Mouse (Mus musculus) intestine, embryonic 14.5 days (tissue): Measurements from ENCODE around the gene Pgap2. TPM values are rescaled to one million over a fixed set of nuclear protein-coding genes. Genes with fewer than 3 reads are reported as not detected.

Experiments used
- ATAC-seq: fragments of 200-750 bp; cut with Nextera tagmentation; replicated peaks from 2 replicates; pipeline ENCODE4 v1.8.0; 2017; ENCODE audit warnings: low read depth, moderate number of reproducible peaks, moderate TSS enrichment, moderate library complexity; ENCODE audit not compliant: low FRiP score, low TSS enrichment
- DNase-seq: peaks from one replicate; pipeline ENCODE4 v3.0.0-alpha.2; 2018; ENCODE audit warnings: low spot score
- H3K27ac ChIP-seq: fragments of 300-500 bp; sonication (generic); 2 replicates; pipeline ENCODE4 v1.5.1; 2014; ENCODE audit warnings: low read depth, mild to moderate bottlenecking, control low read depth
- H3K27me3 ChIP-seq: fragments of 300-500 bp; sonication (generic); replicated peaks from 2 replicates; pipeline ENCODE4 v1.6.1; 2014; ENCODE audit warnings: low read length, control low read depth; ENCODE audit not compliant: control insufficient read depth, insufficient read depth
- H3K36me3 ChIP-seq: fragments of 300-500 bp; sonication (generic); 2 replicates; pipeline ENCODE4 v1.6.1; 2014; ENCODE audit warnings: low read length, control low read depth; ENCODE audit not compliant: control insufficient read depth, insufficient read depth
- H3K4me1 ChIP-seq: fragments of 300-500 bp; sonication (generic); replicated peaks from 2 replicates; pipeline ENCODE4 v1.6.1; 2014; ENCODE audit warnings: low read length, control low read depth, mixed read lengths; ENCODE audit not compliant: control insufficient read depth, insufficient read depth
- H3K4me2 ChIP-seq: fragments of 300-500 bp; sonication (generic); 2 replicates; pipeline ENCODE4 v1.6.1; 2014; ENCODE audit warnings: low read length
- H3K4me3 ChIP-seq: fragments of 300-500 bp; sonication (generic); 2 replicates; pipeline ENCODE4 v1.5.1; 2014; ENCODE audit warnings: low read depth, low read length, control low read depth, mixed read lengths
- H3K9ac ChIP-seq: fragments of 300-500 bp; sonication (generic); 2 replicates; pipeline ENCODE4 v1.6.1; 2014; ENCODE audit warnings: mild to moderate bottlenecking, low read length
- H3K9me3 ChIP-seq: fragments of 300-500 bp; sonication (generic); 2 replicates; pipeline ENCODE4 v1.6.1; 2016; ENCODE audit warnings: low read length, control low read depth; ENCODE audit not compliant: control insufficient read depth
- WGBS: fragments of 180-500 bp; shearing (Covaris S2); extraction: QIAGEN DNeasy Blood & Tissue Kit; methylation state at CpG from one replicate; pipeline ENCODE4 v1.1.7; 2014; 5-methylcytosine and 5-hydroxymethylcytosine counted together
- polyA plus RNA-seq: library from polyadenylated mRNA; unstranded; fragments of >200 nt; fragmentation: Nextera tagmentation; extraction: Ambion mirVana; gene quantifications from 2 replicates; pipeline ENCODE4 v1.2.1, GENCODE M21; 2014

Pgap2 gene
- polyA plus RNA-seq, 1 experiment from 2014 or later = 88.9 TPM

DNA sequence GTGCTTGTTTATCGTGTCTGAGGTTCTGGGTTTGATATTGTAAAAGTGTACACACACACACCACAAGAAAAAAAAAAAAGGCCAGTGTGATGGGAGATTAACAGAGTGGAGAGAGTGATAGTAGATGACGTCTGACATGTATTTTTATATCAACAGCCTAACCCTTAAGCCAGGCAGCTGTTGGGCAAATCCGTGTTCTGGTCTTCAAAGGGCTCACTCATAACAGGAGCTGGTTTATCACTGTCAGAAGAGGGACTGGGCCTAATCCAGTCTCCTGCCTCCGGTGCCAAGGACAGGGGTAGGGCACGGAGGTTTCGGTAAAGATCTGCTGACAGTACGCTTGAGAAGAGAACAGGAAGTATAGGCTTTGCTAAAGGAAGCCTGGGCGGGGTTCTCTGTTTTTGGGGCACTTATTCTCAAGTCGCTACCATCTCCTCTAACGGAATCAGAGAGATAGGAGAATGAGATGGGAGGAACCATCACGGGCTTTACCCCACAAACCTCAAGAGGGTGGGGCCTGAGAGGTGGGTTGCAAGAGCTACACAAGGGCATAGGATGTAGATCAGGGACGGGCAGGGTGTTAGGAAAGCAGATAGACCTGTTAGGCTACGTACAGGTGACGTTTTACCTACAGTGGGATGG, 56.5 kb downstream of the Pgap2 start:
- Histone ChIP-seq H3K36me3 (no peaks in the 10 kb centered on the region), H3K27ac (no peak overlapping the region), H3K4me1 (no peaks in the 10 kb centered on the region; the same call in 1 of the 2 replicates), H3K4me3 (0 out of 2 replicates have a peak overlapping the region, but pooled peaks have one; percentile 72), H3K27me3 (no peaks in the 10 kb centered on the region), H3K9ac (no peak overlapping the region), H3K9me3 (no peaks in the 10 kb centered on the region), H3K4me2 (no peak overlapping the region)
- ATAC-seq (0 out of 2 replicates have a peak, but pooled peaks have one; percentile 6), DNase-seq (no peak)
- 44% methylated on average over 14 of the region's 14 CpGs for WGBS

DNA sequence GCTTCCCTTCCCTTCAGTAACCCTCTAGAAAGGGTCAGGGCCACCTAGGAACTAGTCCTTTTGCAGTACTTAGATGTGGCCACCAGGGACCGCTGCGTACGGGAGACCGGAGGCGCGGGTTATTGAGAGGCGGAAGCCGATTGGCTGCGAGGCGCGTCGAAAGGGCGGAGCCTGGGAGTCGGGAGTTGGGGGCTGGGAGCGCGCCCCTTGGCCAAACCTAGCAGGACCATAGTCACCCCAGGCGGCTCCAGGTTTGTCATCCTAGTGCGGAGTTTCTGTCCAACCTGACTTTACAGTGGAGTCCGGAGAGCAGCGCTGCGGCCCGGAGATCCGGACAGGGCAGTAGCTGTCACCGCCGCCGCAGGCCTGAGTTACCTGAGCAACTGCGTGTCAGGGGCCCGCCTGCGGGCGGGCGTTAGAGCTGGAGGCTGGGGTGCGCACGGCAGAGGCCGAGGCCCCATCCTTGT, 57.1 kb downstream of the Pgap2 start:
- no peak overlapping the region for H3K27ac ChIP-seq
- no peaks in the 10 kb centered on the region for H3K36me3 ChIP-seq
- peak overlapping the region; percentile 72 for H3K4me3 ChIP-seq
- ATAC-seq (peak; percentile 91), DNase-seq (peak; percentile 98)
- peak overlapping the region; percentile 84 for H3K4me2 ChIP-seq
- no peaks in the 10 kb centered on the region for H3K27me3 ChIP-seq
- H3K4me1 ChIP-seq = no peaks in the 10 kb centered on the region; the same call in 1 of the 2 replicates
- no peaks in the 10 kb centered on the region for H3K9me3 ChIP-seq
- under 1% methylated on average over 34 of the region's 34 CpGs for WGBS
- peak overlapping the region; percentile 60 for H3K9ac ChIP-seq

DNA sequence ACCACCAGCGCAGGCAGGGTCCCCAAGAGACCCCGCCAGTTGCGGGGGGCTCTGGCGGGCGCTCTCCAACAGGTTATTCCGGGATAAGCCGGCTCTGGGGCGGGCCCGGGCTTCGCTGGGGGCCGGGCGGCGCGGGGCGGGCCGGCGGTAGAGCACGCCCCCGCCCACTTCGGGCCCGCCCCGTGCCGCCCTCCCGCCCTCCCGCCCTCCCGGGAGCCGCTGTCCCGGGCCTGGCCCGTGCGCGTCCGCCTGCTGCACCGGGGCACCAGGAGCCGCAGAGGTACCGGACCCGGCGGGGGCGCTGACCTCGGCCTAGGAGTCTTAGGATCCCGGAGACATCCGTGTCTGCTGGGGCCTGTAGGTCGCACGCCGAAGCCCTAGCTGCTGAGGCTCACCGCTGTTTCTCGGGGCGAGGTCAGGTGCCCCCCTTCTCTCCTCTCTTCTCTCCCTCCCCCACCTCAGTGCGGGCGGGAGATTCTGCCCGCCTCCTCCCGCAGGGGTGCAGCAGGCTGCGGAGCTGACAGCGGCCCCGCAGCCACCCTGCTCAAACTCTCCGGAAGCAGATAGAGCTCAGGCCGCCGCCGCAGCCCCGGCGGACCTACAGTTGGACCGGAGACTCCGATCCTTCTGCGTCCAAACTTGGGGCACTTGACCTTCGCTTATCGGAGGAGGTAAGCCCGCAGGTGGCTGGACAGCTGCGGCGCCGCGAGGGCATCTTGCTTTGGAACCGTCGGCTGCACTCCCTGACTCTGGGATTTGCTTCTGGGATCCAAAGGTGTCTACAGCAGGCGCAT, 57.8 kb downstream of the Pgap2 start, which contains the start of gene Stim1:
Gene Stim1, plus strand, starts transcription at position 206 of the 794 bp plus-strand sequence.
- Histone ChIP-seq H3K9me3 (no peaks in the 10 kb centered on the region), H3K9ac (peak within 1 kb of the TSS; percentile 60), H3K27me3 (no peaks in the 10 kb centered on the region), H3K36me3 (no peaks in the 10 kb centered on the region), H3K4me2 (peak within 1 kb of the TSS; percentile 84), H3K4me3 (peak within 1 kb of the TSS; percentile 72), H3K27ac (no peak within 1 kb of the TSS), H3K4me1 (no peaks in the 10 kb centered on the region; the same call in 1 of the 2 replicates)
- ATAC-seq (peak; percentile 96), DNase-seq (peak; percentile 83)
- under 1% methylated on average over 59 of the region's 73 CpGs for WGBS

DNA sequence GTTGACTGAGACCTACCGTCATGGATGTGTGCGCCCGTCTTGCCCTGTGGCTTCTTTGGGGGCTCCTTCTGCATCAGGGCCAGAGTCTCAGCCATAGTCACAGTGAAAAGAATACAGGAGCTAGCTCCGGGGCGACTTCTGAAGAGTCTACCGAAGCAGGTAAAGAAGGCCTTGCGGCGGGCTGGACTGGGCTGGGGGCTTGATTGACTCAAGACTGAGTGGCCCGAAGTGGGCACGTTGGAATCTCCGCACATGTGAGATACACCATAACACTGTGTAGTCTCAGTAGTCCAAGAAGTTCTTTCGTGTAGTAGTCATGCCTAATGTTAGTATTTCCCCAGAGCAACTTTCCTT, 58.4 kb downstream of the Pgap2 start:
- Histone ChIP-seq H3K27me3 (no peaks in the 10 kb centered on the region), H3K9ac (peak overlapping the region; percentile 60), H3K9me3 (no peaks in the 10 kb centered on the region), H3K4me3 (peak overlapping the region; percentile 72), H3K27ac (no peak overlapping the region), H3K4me1 (no peaks in the 10 kb centered on the region; the same call in 1 of the 2 replicates), H3K36me3 (no peaks in the 10 kb centered on the region), H3K4me2 (peak overlapping the region; percentile 84)
- ATAC-seq (no peak), DNase-seq (peak; percentile 69)
- 8% methylated on average over 12 of the region's 12 CpGs for WGBS

DNA sequence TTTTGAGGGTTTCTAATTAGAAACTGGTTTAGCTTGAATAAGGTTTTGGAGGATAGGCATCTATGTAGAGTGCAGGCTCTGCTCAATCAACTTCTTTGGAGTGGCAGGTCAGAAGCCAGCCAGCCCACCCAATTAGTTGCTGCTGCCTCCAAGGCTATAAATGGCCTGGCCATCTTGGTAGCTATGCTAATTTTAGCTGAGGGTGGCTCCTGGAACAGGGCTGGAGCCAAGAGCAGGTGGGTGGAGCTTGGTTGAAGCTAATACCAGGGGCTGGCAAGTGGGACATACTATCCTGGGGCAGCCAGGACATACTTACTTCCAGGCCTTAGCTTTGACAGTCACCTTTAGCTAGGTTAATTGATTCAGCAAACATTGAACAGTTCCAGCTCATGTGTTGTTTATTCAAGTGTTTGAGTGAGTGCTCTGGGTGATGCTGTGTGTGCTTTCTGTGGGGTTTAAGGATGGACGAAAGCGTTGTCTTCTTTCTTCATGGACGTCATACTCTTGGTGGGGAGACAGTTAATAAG, 62.5 kb downstream of the Pgap2 start:
- H3K4me1 ChIP-seq = no peaks in the 10 kb centered on the region; the same call in 1 of the 2 replicates
- no peak for ATAC-seq
- no peaks in the 10 kb centered on the region for H3K27me3 ChIP-seq
- no peak overlapping the region for H3K4me2 ChIP-seq
- H3K9me3 ChIP-seq = no peaks in the 10 kb centered on the region
- no peak overlapping the region for H3K27ac ChIP-seq
- no peaks in the 10 kb centered on the region for H3K36me3 ChIP-seq
- no peak overlapping the region for H3K4me3 ChIP-seq
- 61% methylated on average over 3 of the region's 3 CpGs for WGBS
- no peak overlapping the region for H3K9ac ChIP-seq
- no peak for DNase-seq

DNA sequence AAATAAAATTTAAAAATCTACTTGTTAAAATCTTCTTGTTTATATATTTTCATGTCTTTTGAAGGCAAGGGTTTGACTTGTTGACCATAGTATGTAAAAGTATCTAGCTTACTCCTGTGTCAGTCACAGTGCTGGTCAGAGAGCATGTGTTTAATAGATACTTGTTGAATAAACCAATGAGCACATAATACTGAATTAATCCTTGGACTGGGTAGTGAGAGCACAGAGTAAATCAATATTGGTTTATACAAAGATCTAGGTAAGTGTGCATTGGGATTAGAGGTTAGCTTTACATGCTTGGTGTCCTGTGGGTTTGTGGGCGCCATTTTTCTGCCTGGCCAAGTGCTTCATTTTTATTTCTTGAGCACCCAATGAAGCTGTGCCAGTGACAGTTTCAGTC, 71.4 kb downstream of the Pgap2 start:
- Histone ChIP-seq H3K36me3 (no peaks in the 10 kb centered on the region), H3K9me3 (no peaks in the 10 kb centered on the region), H3K27me3 (no peaks in the 10 kb centered on the region), H3K4me3 (no peak overlapping the region), H3K4me2 (no peak overlapping the region), H3K9ac (no peak overlapping the region), H3K27ac (no peak overlapping the region), H3K4me1 (no peaks in the 10 kb centered on the region)
- DNase-seq (no peak), ATAC-seq (no peak)
- WGBS = 97% methylated on average over 1 of the region's 1 CpGs

DNA sequence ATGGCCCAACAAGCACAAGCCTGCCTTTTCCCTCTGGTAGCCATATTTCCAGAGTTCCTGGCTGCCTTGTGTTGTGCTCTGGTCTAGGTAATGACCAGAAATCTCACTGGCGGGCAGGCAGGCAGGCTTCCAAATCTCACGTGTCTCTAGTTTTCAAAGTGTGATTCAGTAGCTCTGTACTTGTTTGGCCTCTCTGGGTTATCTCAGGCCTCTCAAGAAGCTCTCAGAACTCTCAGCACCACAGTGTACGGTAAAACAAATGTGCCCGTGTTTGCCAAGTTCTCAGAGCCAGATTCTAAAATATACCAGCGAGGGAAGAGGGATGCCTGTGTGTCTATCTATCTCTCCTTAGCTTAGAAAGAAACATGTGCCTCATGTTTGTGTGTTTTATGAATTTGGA, 72.3 kb downstream of the Pgap2 start:
- DNase-seq = no peak
- WGBS = 50% methylated on average over 5 of the region's 5 CpGs
- no peaks in the 10 kb centered on the region for H3K4me1 ChIP-seq

More for the DNA sequence above, 72.3 kb downstream of the Pgap2 start:
- Histone ChIP-seq H3K36me3 (no peaks in the 10 kb centered on the region), H3K27ac (no peak overlapping the region), H3K27me3 (no peaks in the 10 kb centered on the region), H3K9ac (no peak overlapping the region), H3K4me2 (no peak overlapping the region), H3K9me3 (no peaks in the 10 kb centered on the region), H3K4me3 (no peak overlapping the region)
- no peak for ATAC-seq
